Mouse (Mus musculus): ENCODE data around the gene Clrn3. TPM values are rescaled to one million over a fixed set of nuclear protein-coding genes. Genes with fewer than 3 reads are reported as not detected.
A peak's percentile ranks its signal among the peaks of the same experiment; 100 is the strongest.

Clrn3 gene
- polyA plus RNA-seq, 1 experiment: 41.7 TPM

DNA sequence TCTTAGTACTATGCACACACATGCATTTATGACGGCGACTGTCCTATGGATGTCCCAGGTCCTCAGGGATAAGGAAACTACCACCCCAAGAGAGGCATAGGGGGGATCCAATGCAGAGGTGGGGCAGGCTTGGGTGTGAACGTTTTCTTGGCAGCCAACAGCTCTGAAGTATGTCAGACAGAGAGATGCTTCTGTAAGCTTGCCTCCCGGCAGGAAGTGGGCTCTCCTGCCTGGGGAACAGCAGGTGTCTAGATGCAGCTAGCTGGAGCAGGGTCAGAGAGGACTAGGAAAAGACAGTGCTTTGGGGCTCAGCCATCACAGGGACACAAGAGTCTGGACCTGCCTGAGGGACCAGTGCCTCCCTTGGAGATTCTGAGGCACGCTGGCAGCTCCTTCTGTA is 18.1 kb upstream of the Clrn3 start:
- peaks cover 4% of the 10 kb centered on the region; the same call in 1 of the 2 replicates for H3K4me1 ChIP-seq (ENCODE audit: control insufficient read depth, insufficient read depth, insufficient read length, low read length)
- no peak overlapping the region for H3K27ac ChIP-seq (ENCODE audit: insufficient read depth, low read depth, low read length)
- no peaks in the 10 kb centered on the region for H3K27me3 ChIP-seq (ENCODE audit: control insufficient read depth, insufficient read depth, low read length)
- no peaks in the 10 kb centered on the region for H3K36me3 ChIP-seq (ENCODE audit: control insufficient read depth, insufficient read depth, low read length)
- no peak for TF ChIP-seq POLR2A (IDR thresholded peaks at IDR 0.05; ENCODE audit: low read depth, low read length)
- TF ChIP-seq CTCF (IDR thresholded peaks at IDR 0.05; ENCODE audit: extremely low read depth, insufficient read length, insufficient replicate concordance, low read depth, low read length): no peak
- H3K4me3 ChIP-seq (ENCODE audit: low read depth, low read length): no peak overlapping the region
- WGBS: 69% methylated on average over 5 of the region's 5 CpGs

DNA sequence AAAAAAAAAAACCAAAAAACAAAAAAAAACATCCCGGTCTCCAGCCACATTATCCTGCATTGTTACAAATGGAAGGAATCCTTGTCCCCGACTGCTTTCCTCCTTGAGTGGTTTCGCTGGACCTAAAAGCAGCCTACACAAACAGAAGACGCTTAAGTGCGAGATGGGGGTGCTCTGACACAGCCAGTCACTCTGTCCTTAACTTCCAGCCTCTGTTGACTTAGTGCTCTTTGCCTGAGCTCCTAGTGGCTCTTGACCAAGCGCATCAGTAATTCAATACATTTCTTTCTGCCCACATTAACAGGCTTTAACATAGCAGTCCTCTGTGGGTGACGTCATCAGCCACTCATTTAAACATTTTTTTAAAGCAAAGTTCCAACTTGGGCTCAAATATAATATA is 17.5 kb upstream of the Clrn3 start:
- Histone ChIP-seq H3K36me3 (ENCODE audit: control insufficient read depth, insufficient read depth, low read length) (no peaks in the 10 kb centered on the region), H3K27ac (ENCODE audit: insufficient read depth, low read depth, low read length) (no peak overlapping the region), H3K4me3 (ENCODE audit: low read depth, low read length) (no peak overlapping the region), H3K27me3 (ENCODE audit: control insufficient read depth, insufficient read depth, low read length) (no peaks in the 10 kb centered on the region), H3K4me1 (ENCODE audit: control insufficient read depth, insufficient read depth, insufficient read length, low read length) (peaks cover 4% of the 10 kb centered on the region; the same call in 1 of the 2 replicates)
- 78% methylated on average over 7 of the region's 7 CpGs for WGBS
- TF ChIP-seq POLR2A (IDR thresholded peaks at IDR 0.05; ENCODE audit: low read depth, low read length) (no peak), CTCF (IDR thresholded peaks at IDR 0.05; ENCODE audit: extremely low read depth, insufficient read length, insufficient replicate concordance, low read depth, low read length) (no peak)

DNA sequence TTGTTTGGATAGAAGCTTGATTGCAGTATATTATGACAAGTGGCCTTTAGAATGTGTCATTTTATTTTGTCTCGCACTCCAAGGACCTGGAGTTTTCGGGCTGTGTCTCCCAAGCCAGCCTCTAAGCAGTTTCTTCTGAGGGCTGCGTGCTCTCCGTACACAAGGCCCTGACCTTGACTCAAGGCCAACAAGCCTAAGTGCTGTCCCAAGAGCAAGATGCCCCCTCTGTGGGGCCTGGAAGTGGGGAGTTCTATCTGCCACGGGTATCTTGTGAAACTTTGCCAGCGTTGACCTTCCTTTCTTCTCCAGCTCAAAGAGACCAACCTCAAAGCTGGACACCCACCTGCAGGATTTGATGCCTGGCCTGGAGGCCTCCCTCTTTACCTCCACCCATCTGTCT is 15.9 kb upstream of the Clrn3 start:
- Histone ChIP-seq H3K36me3 (ENCODE audit: control insufficient read depth, insufficient read depth, low read length) (no peaks in the 10 kb centered on the region), H3K27ac (ENCODE audit: insufficient read depth, low read depth, low read length) (no peak overlapping the region), H3K27me3 (ENCODE audit: control insufficient read depth, insufficient read depth, low read length) (no peaks in the 10 kb centered on the region), H3K4me3 (ENCODE audit: low read depth, low read length) (no peak overlapping the region), H3K4me1 (ENCODE audit: control insufficient read depth, insufficient read depth, insufficient read length, low read length) (peaks cover 9% of the 10 kb centered on the region; the same call in 1 of the 2 replicates)
- 90% methylated on average over 6 of the region's 6 CpGs for WGBS
- TF ChIP-seq CTCF (IDR thresholded peaks at IDR 0.05; ENCODE audit: extremely low read depth, insufficient read length, insufficient replicate concordance, low read depth, low read length) (no peak), POLR2A (IDR thresholded peaks at IDR 0.05; ENCODE audit: low read depth, low read length) (no peak)

DNA sequence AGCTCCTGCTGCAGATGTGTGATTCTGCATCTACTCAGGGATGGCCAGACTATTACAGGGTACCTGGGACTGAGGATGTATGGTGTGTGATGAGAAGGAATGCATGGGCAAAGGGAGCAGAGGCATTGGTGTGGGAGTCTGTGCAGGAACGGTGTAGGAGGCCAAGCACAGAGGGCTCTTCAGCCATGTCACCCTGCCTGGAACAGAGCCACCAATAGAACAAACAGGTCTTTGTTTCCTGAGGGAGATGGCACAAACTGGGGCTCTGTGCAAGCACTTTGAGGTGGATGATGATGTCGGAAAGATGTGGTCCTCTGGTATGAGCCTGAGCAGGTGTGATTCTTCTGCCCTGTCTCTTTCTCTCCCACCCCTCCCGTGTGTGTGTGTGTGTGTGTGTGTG is 14.6 kb upstream of the Clrn3 start:
- WGBS: 22% methylated on average over 3 of the region's 3 CpGs
- TF ChIP-seq POLR2A (IDR thresholded peaks at IDR 0.05; ENCODE audit: low read depth, low read length) (no peak), CTCF (IDR thresholded peaks at IDR 0.05; ENCODE audit: extremely low read depth, insufficient read length, insufficient replicate concordance, low read depth, low read length) (no peak)
- H3K4me3 ChIP-seq (ENCODE audit: low read depth, low read length): no peak overlapping the region

DNA sequence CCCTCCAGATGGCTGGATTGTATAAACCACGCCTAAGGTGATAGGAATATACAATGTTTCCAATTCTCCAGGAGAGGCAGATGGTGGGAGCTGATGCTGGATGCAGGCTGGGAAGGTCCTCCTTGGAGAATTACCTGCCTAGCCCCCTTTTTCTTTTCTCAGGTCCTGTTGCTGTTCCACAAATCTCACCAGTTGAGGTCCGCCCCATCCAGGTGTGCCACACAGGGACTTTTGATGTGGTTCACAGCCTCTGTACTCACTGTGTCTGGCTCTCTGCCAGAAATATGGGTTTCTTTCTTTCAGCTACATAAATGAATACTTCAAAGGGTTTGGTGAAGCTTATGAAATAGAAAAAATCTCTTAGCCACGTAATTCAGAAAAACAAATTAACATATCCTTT is 13.8 kb upstream of the Clrn3 start:
- TF ChIP-seq CTCF (IDR thresholded peaks at IDR 0.05; ENCODE audit: extremely low read depth, insufficient read length, insufficient replicate concordance, low read depth, low read length) (no peak), POLR2A (IDR thresholded peaks at IDR 0.05; ENCODE audit: low read depth, low read length) (no peak)
- Histone ChIP-seq H3K27ac (ENCODE audit: insufficient read depth, low read depth, low read length) (no peak overlapping the region), H3K4me3 (ENCODE audit: low read depth, low read length) (no peak overlapping the region), H3K4me1 (ENCODE audit: control insufficient read depth, insufficient read depth, insufficient read length, low read length) (peaks cover 19% of the 10 kb centered on the region; the same call in 1 of the 2 replicates), H3K27me3 (ENCODE audit: control insufficient read depth, insufficient read depth, low read length) (no peaks in the 10 kb centered on the region), H3K36me3 (ENCODE audit: control insufficient read depth, insufficient read depth, low read length) (no peaks in the 10 kb centered on the region)
- WGBS: 33% methylated on average over 3 of the region's 3 CpGs

More for the DNA sequence above, 14.6 kb upstream of the Clrn3 start:
- H3K4me1 ChIP-seq (ENCODE audit: control insufficient read depth, insufficient read depth, insufficient read length, low read length): peaks cover 19% of the 10 kb centered on the region; the same call in 1 of the 2 replicates
- H3K36me3 ChIP-seq (ENCODE audit: control insufficient read depth, insufficient read depth, low read length): no peaks in the 10 kb centered on the region
- no peak overlapping the region for H3K27ac ChIP-seq (ENCODE audit: insufficient read depth, low read depth, low read length)
- no peaks in the 10 kb centered on the region for H3K27me3 ChIP-seq (ENCODE audit: control insufficient read depth, insufficient read depth, low read length)

DNA sequence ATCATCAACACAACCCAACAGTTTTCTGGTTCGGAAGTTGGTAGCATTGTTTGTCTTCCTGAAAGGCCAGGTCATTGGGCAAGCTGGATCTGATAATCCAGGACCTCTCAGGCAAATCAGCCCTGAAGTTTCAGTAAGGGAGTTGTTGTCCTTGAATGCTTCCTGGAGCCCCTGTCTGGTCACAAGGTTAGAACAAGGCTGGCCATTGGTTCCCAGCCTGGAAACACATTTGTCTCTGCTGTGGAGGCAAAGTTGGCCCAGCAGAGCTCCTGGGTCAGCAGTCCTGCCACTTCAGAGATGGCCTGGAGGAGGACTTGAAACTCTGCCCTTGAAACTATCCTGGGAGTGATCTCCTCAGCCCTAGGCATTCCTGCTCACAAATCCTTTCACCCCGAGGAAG is 11.0 kb upstream of the Clrn3 start:
- Histone ChIP-seq H3K4me1 (ENCODE audit: control insufficient read depth, insufficient read depth, insufficient read length, low read length) (peaks cover 33% of the 10 kb centered on the region), H3K4me3 (ENCODE audit: low read depth, low read length) (peak overlapping the region; percentile 14), H3K27ac (ENCODE audit: insufficient read depth, low read depth, low read length) (no peak overlapping the region), H3K27me3 (ENCODE audit: control insufficient read depth, insufficient read depth, low read length) (no peaks in the 10 kb centered on the region), H3K36me3 (ENCODE audit: control insufficient read depth, insufficient read depth, low read length) (no peaks in the 10 kb centered on the region)
- 77% methylated on average over 2 of the region's 2 CpGs for WGBS
- no peak for TF ChIP-seq CTCF (IDR thresholded peaks at IDR 0.05; ENCODE audit: extremely low read depth, insufficient read length, insufficient replicate concordance, low read depth, low read length)
- TF ChIP-seq POLR2A (IDR thresholded peaks at IDR 0.05; ENCODE audit: low read depth, low read length): no peak

DNA sequence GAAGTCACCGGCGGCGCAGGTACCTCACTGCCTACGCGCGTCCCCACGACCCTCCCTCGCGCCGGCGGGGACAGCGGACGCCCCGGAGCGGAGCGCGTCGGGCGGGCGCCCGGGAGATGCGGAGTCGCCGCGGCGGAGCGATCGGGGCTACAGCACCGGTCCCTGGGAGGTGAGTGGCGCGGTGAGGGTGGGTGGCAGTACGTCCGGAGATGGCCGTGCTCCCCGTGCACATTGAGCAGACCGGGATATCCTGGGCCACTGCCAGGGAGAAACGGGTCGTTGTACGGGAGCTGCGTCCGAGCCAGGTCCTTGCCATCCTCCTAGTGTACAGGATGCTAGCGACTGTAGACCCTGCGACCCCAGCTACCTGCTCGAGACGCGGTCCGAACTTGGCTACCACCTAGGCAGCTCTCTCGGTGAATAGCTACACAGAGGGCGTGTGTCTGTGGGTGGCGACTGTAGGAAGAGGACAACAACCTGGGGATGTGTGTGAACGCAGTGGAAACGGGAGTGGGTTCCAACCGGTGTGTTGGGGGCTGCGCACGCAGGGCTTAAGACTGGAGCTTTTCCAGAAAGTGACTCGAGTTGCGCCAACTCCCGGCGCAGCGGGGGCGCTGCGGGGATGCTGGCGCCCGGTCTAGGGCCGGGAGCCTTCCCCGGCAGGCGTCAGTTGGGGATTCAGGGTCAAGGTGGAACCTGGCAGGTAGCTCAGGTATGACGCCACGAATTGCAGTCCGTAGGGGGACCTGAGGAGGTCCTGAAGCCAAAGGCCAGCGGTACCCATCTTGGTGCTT is 9.7 kb upstream of the Clrn3 start:
- Histone ChIP-seq H3K27me3 (ENCODE audit: control insufficient read depth, insufficient read depth, low read length) (no peaks in the 10 kb centered on the region), H3K4me1 (ENCODE audit: control insufficient read depth, insufficient read depth, insufficient read length, low read length) (peaks cover 35% of the 10 kb centered on the region), H3K4me3 (ENCODE audit: low read depth, low read length) (peak overlapping the region; percentile 95), H3K36me3 (ENCODE audit: control insufficient read depth, insufficient read depth, low read length) (no peaks in the 10 kb centered on the region), H3K27ac (ENCODE audit: insufficient read depth, low read depth, low read length) (peak overlapping the region; percentile 48)
- 2% methylated on average over 71 of the region's 71 CpGs for WGBS
- TF ChIP-seq POLR2A (IDR thresholded peaks at IDR 0.05; ENCODE audit: low read depth, low read length): peak; percentile 11; the same call in 1 of the 2 replicates
- TF ChIP-seq CTCF (IDR thresholded peaks at IDR 0.05; ENCODE audit: extremely low read depth, insufficient read length, insufficient replicate concordance, low read depth, low read length): no peak

Measured in small intestine, adult 2 months (tissue).